In the genomic region with DNA sequence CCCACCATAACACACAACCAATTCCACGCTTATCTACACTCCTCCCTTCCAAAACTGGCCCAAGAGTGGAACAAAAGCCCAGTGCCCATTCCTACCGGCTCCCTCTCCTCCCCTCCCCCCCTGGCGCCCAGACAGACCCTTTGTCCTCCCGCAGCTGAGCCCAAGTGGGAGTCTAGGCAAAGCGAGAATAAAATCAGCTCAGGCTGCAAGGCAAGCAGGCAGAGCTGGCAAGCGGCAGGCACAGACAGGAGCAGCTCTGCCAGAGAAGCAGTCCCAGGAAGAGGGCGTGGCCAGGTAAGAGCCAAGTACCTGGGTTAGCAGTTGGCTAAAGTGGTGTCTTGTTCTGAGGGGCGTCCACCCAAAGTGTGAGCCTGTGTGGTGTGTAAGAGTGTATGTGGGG, we compare ENCODE assay signal across 11 mouse cellular contexts. TPM values are rescaled to one million over a fixed set of nuclear protein-coding genes. Genes with fewer than 3 reads are reported as not detected.
A peak's percentile ranks its signal among the peaks of the same experiment; 100 is the strongest.
DNase-seq lines count a peak whose midpoint lies in the region; ATAC-seq lines count a peak whose summit lies in the region.
"Had no signal": no experiment of that assay in that cellular context is flagged by ENCODE, and none has a peak within 500 bp of the region (broad histone marks: within the 10 kb centered on the region; RNA-seq: fewer than 3 reads in every experiment).

Klhl35 (plus strand) TSS at position 194 of the 400 bp plus-strand sequence.

- H3K4me2 ChIP-seq in kidney, embryonic 16.5 days (replicated peaks; ENCODE audit: low read depth, low read length), result 0 out of 2 replicates have a peak within 1 kb of the TSS, but pooled peaks have one; percentile 5
- peak within 1 kb of the TSS; percentile 36 for H3K4me2 ChIP-seq in embryonic facial prominence, embryonic 13.5 days
- H3K4me2 ChIP-seq in hindbrain, embryonic 11.5 days (replicated peaks; ENCODE audit: low read depth, low read length), result peak within 1 kb of the TSS; percentile 83
- peak within 1 kb of the TSS; percentile 39 for H3K4me2 ChIP-seq in midbrain, embryonic 11.5 days

- H3K36me3 ChIP-seq in kidney, embryonic 16.5 days (ENCODE audit: insufficient read depth, low read length), result peaks cover 1% of the 10 kb centered on the region; the same call in 1 of the 2 replicates
- H3K36me3 ChIP-seq in embryonic facial prominence, embryonic 13.5 days, result peaks cover 2% of the 10 kb centered on the region; the same call in 1 of the 2 replicates
- no peaks in the 10 kb centered on the region for H3K36me3 ChIP-seq in hindbrain, embryonic 11.5 days (ENCODE audit: control insufficient read depth, insufficient read depth, low read length)
- no peaks in the 10 kb centered on the region for H3K36me3 ChIP-seq in midbrain, embryonic 11.5 days (ENCODE audit: control insufficient read depth, insufficient read depth, low read length)

- ATAC-seq in kidney, embryonic 16.5 days (ENCODE audit: low FRiP score, low TSS enrichment), result no peak
- ATAC-seq in embryonic facial prominence, embryonic 13.5 days (ENCODE audit: insufficient number of reproducible peaks, insufficient read depth, low FRiP score, low TSS enrichment, low read depth), result no peak
- peak; percentile 58; the same call in 1 of the 2 replicates for ATAC-seq in hindbrain, embryonic 11.5 days (ENCODE audit: low FRiP score)
- ATAC-seq in midbrain, embryonic 11.5 days (ENCODE audit: low FRiP score), result peak; percentile 34

- H3K9ac ChIP-seq in kidney, embryonic 16.5 days (replicated peaks; ENCODE audit: low read length), result peak within 1 kb of the TSS; percentile 55
- H3K9ac ChIP-seq in embryonic facial prominence, embryonic 13.5 days, result peak within 1 kb of the TSS; percentile 52; the same call in 1 of the 2 replicates
- H3K9ac ChIP-seq in hindbrain, embryonic 11.5 days (ENCODE audit: low read depth, low read length), result peak within 1 kb of the TSS; percentile 68
- H3K9ac ChIP-seq in midbrain, embryonic 11.5 days (ENCODE audit: low read length), result peak within 1 kb of the TSS; percentile 43

- H3K9me3 ChIP-seq in kidney, embryonic 16.5 days (ENCODE audit: low read length), result peaks cover 4% of the 10 kb centered on the region; the same call in 1 of the 2 replicates
- H3K9me3 ChIP-seq in embryonic facial prominence, embryonic 13.5 days, result no peaks in the 10 kb centered on the region
- H3K9me3 ChIP-seq in hindbrain, embryonic 11.5 days (ENCODE audit: control insufficient read depth, low read length), result no peaks in the 10 kb centered on the region
- H3K9me3 ChIP-seq in midbrain, embryonic 11.5 days (ENCODE audit: control insufficient read depth, low read length), result no peaks in the 10 kb centered on the region

- peaks cover 26% of the 10 kb centered on the region for H3K4me1 ChIP-seq in kidney, embryonic 16.5 days (ENCODE audit: insufficient read depth, low read length)
- peaks cover 36% of the 10 kb centered on the region for H3K4me1 ChIP-seq in embryonic facial prominence, embryonic 13.5 days
- peaks cover 14% of the 10 kb centered on the region for H3K4me1 ChIP-seq in hindbrain, embryonic 11.5 days (replicated peaks; ENCODE audit: control insufficient read depth, insufficient read depth, low read length)
- H3K4me1 ChIP-seq in midbrain, embryonic 11.5 days (ENCODE audit: control insufficient read depth, insufficient read depth, low read length), result peaks cover 22% of the 10 kb centered on the region

- 33% methylated on average over 8 of the region's 8 CpGs for WGBS in kidney, embryonic 16.5 days
- 24% methylated on average over 8 of the region's 8 CpGs for WGBS in embryonic facial prominence, embryonic 13.5 days
- WGBS in hindbrain, embryonic 11.5 days, result 18% methylated on average over 8 of the region's 8 CpGs
- 19% methylated on average over 8 of the region's 8 CpGs for WGBS in midbrain, embryonic 11.5 days

- intact Hi-C loops in gastrocnemius, postnatal 14 days (cut with DNase I; ENCODE audit: low total_unique reads), result no loop called here

- DNase-seq in kidney, adult 9 months, result no peak
- DNase-seq in hindbrain, embryonic 11.5 days (ENCODE audit: low spot score), result peak; percentile 81
- peak; percentile 94 for DNase-seq in midbrain, embryonic 11.5 days (ENCODE audit: low spot score, missing footprints)
- DNase-seq in adrenal gland, postnatal 14 days, result no peak
- DNase-seq in gastrocnemius, postnatal 14 days, result no peak
- DNase-seq in T-cell, adult 2 months (ENCODE audit: low spot score), result no peak
- DNase-seq: cerebellum, adult 9-11 months; thymus, postnatal 36 days had no signal

- no peak within 1 kb of the TSS for H3K27ac ChIP-seq in kidney, embryonic 16.5 days (ENCODE audit: low read length)
- peak within 1 kb of the TSS; percentile 36; the same call in 1 of the 2 replicates for H3K27ac ChIP-seq in embryonic facial prominence, embryonic 13.5 days
- H3K27ac ChIP-seq in hindbrain, embryonic 11.5 days (ENCODE audit: low read depth, low read length), result peak within 1 kb of the TSS; percentile 84
- H3K27ac ChIP-seq in midbrain, embryonic 11.5 days (ENCODE audit: low read depth, low read length), result peak within 1 kb of the TSS; percentile 37

- no peaks in the 10 kb centered on the region for H3K27me3 ChIP-seq in kidney, embryonic 16.5 days (ENCODE audit: insufficient read depth, low read length)
- no peaks in the 10 kb centered on the region for H3K27me3 ChIP-seq in embryonic facial prominence, embryonic 13.5 days
- peaks cover 10% of the 10 kb centered on the region; the same call in 1 of the 2 replicates for H3K27me3 ChIP-seq in hindbrain, embryonic 11.5 days (ENCODE audit: control insufficient read depth, insufficient read depth, low read length)
- H3K27me3 ChIP-seq in midbrain, embryonic 11.5 days (ENCODE audit: control insufficient read depth, insufficient read depth, low read length), result peaks cover 21% of the 10 kb centered on the region

- no peak within 1 kb of the TSS for H3K4me3 ChIP-seq in kidney, embryonic 16.5 days (ENCODE audit: low read length)
- no peak within 1 kb of the TSS for H3K4me3 ChIP-seq in embryonic facial prominence, embryonic 13.5 days
- peak within 1 kb of the TSS; percentile 31 for H3K4me3 ChIP-seq in hindbrain, embryonic 11.5 days (ENCODE audit: low read depth, low read length)
- peak within 1 kb of the TSS; percentile 11 for H3K4me3 ChIP-seq in midbrain, embryonic 11.5 days (ENCODE audit: low read depth, low read length)

RNA-seq across cellular contexts. Expression of gene Klhl35, which starts in this region (rescaled TPM):
- 0.66 and 0.75 TPM in 2 replicates for polyA plus RNA-seq in kidney, embryonic 16.5 days (2015; fragmentation: Nextera tagmentation; extraction: Ambion mirVana)
- polyA plus RNA-seq in embryonic facial prominence, embryonic 13.5 days (2015; fragmentation: Nextera tagmentation; extraction: Ambion mirVana), result 0.61 and 0.84 TPM in 2 replicates
- polyA plus RNA-seq in hindbrain, embryonic 11.5 days (2014; fragmentation: Nextera tagmentation; extraction: Ambion mirVana), result 30.3 and 35.7 TPM in 2 replicates
- polyA plus RNA-seq in midbrain, embryonic 11.5 days (2014; fragmentation: Nextera tagmentation; extraction: Ambion mirVana), result 22.5 and 22.9 TPM in 2 replicates
- 1.3 TPM in 2 replicates for total RNA-seq in adrenal gland, postnatal 14 days (2021)
- total RNA-seq in gastrocnemius, postnatal 14 days (2021), result under 1 TPM in 1 of 2 experiments, not detected in 1; 0.38 TPM
- total RNA-seq: neutrophil, adult 5-6 weeks had no signal

Comparison
In these comparisons a context has a peak if more than half of its experiments do, and no peak if none do; other contexts are left out.
1. RNA of gene Klhl35 (polyA plus RNA-seq): 30.3 to 35.7 TPM in hindbrain, embryonic 11.5 days and 22.5 to 22.9 TPM in midbrain, embryonic 11.5 days; 0.61 to 0.84 TPM in embryonic facial prominence, embryonic 13.5 days and 0.66 to 0.75 TPM in kidney, embryonic 16.5 days; every median in the first group is over 10 times any median in the second.
2. ATAC-seq: peak in hindbrain, embryonic 11.5 days (single experiment) and midbrain, embryonic 11.5 days (single experiment); none in kidney, embryonic 16.5 days (single experiment) and embryonic facial prominence, embryonic 13.5 days (single experiment).
3. H3K4me2 ChIP-seq: peak in every context shown above with its lines; median percentile 83 in hindbrain, embryonic 11.5 days; 39 in midbrain, embryonic 11.5 days; 36 in embryonic facial prominence, embryonic 13.5 days; 5 in kidney, embryonic 16.5 days.
4. H3K4me3 ChIP-seq: peak in hindbrain, embryonic 11.5 days (single experiment) and midbrain, embryonic 11.5 days (single experiment); none in kidney, embryonic 16.5 days (single experiment) and embryonic facial prominence, embryonic 13.5 days (single experiment).
5. DNase-seq: peak in hindbrain, embryonic 11.5 days (single experiment) and midbrain, embryonic 11.5 days (single experiment); none in kidney, adult 9 months (single experiment), adrenal gland, postnatal 14 days (single experiment), gastrocnemius, postnatal 14 days (single experiment) and T-cell, adult 2 months (single experiment).
6. Peak in every context shown above with its lines, with median percentiles within 50 percentile points of each other: H3K9ac ChIP-seq.